In genomic region chr12:78228139-78228538, GRCm38 (mm10) we compare ENCODE assay signal across 9 mouse cellular contexts. TPM values are rescaled to one million over a fixed set of nuclear protein-coding genes. Genes with fewer than 3 reads are reported as not detected.
DNase-seq lines count a peak whose midpoint lies in the region; ATAC-seq and TF ChIP-seq lines count a peak whose summit lies in the region.
"Had no signal": no experiment of that assay in that cellular context is flagged by ENCODE, and none has a peak within 500 bp of the region (broad histone marks: within the 10 kb centered on the region; RNA-seq: fewer than 3 reads in every experiment).

No protein-coding gene starts in this region.

- no peak for TF ChIP-seq RAD21 in MEL (IDR thresholded peaks at IDR 0.05; ENCODE audit: low read depth, low read length)

- ATAC-seq in heart, embryonic 11.5 days (replicated peaks; ENCODE audit: insufficient number of reproducible peaks, low FRiP score, low TSS enrichment) = no peak
- no peak for ATAC-seq in hindbrain, embryonic 12.5 days (ENCODE audit: low FRiP score)
- ATAC-seq in midbrain, embryonic 11.5 days (ENCODE audit: low FRiP score) = no peak

- TF ChIP-seq CTCF in MEL (IDR thresholded peaks at IDR 0.05 in 2 of 3, conservative IDR thresholded peaks at IDR 0.05 in 1 of 3; ENCODE audit: control insufficient read depth in 1 of 3, insufficient read depth in 1 of 3, low read depth in 2 of 3, low read length in 3 of 3, poor library complexity in 1 of 3, severe bottlenecking in 1 of 3) = no peak
- TF ChIP-seq CTCF in thymus, adult 2 months (IDR thresholded peaks at IDR 0.05; ENCODE audit: borderline replicate concordance, control insufficient read depth, extremely low read depth, insufficient read depth, low read length, poor library complexity) = no peak

- H3K79me2 ChIP-seq in MEL (ENCODE audit: control insufficient read depth, insufficient read depth, low read length, poor library complexity) = peaks cover 36% of the 10 kb centered on the region

- no peak for DNase-seq in heart, postnatal 25 days (ENCODE audit: low spot score)
- peak; percentile 23 for DNase-seq in MEL (ENCODE audit: low read depth, low spot score)
- DNase-seq in midbrain, embryonic 11.5 days (ENCODE audit: low spot score, missing footprints) = peak; percentile 83
- DNase-seq in right cerebral cortex, postnatal 10 days (ENCODE audit: low spot score in 2 of 2) = no peak
- DNase-seq in thymus, adult 2 months = no peak
- no peak for DNase-seq in left cerebral cortex, postnatal 36 days (ENCODE audit: low spot score in 2 of 2)

- 43% methylated on average over 4 of the region's 4 CpGs for WGBS in heart, embryonic 11.5 days (ENCODE audit: insufficient replicate concordance)
- WGBS in hindbrain, embryonic 12.5 days = 35% methylated on average over 4 of the region's 4 CpGs
- 40% methylated on average over 4 of the region's 4 CpGs for WGBS in midbrain, embryonic 11.5 days
- WGBS in thymus, adult 2 months = 83% methylated on average over 4 of the region's 4 CpGs

- no peak overlapping the region for H3K9ac ChIP-seq in heart, embryonic 11.5 days (ENCODE audit: low read depth, low read length)
- peak overlapping the region; percentile 40 for H3K9ac ChIP-seq in MEL (ENCODE audit: control insufficient read depth, low read depth, low read length, poor library complexity, severe bottlenecking)
- H3K9ac ChIP-seq in hindbrain, embryonic 12.5 days = no peak overlapping the region
- H3K9ac ChIP-seq in midbrain, embryonic 11.5 days (ENCODE audit: low read length) = no peak overlapping the region

- peaks cover 2% of the 10 kb centered on the region; the same call in 1 of the 2 replicates for H3K4me1 ChIP-seq in heart, embryonic 11.5 days (ENCODE audit: control insufficient read depth, insufficient read depth, low read length)
- H3K4me1 ChIP-seq in MEL (ENCODE audit: control insufficient read depth in 1 of 2, insufficient read depth in 2 of 2, low read length in 2 of 2) = peaks cover 13 to 16% of the 10 kb centered on the region in 2 experiments
- peaks cover 3% of the 10 kb centered on the region for H3K4me1 ChIP-seq in hindbrain, embryonic 12.5 days
- H3K4me1 ChIP-seq in midbrain, embryonic 11.5 days (ENCODE audit: control insufficient read depth, insufficient read depth, low read length) = peaks cover 5% of the 10 kb centered on the region; the same call in 1 of the 2 replicates
- no peaks in the 10 kb centered on the region for H3K4me1 ChIP-seq in thymus, adult 2 months (replicated peaks; ENCODE audit: control insufficient read depth, insufficient read depth, low read length)

- no peaks in the 10 kb centered on the region for H3K9me3 ChIP-seq in heart, embryonic 11.5 days (replicated peaks; ENCODE audit: control insufficient read depth, low read length)
- H3K9me3 ChIP-seq in MEL (replicated peaks; ENCODE audit: insufficient read depth, low read length) = no peaks in the 10 kb centered on the region
- H3K9me3 ChIP-seq in hindbrain, embryonic 12.5 days (replicated peaks) = no peaks in the 10 kb centered on the region
- no peaks in the 10 kb centered on the region for H3K9me3 ChIP-seq in midbrain, embryonic 11.5 days (ENCODE audit: control insufficient read depth, low read length)

- no peaks in the 10 kb centered on the region for H3K36me3 ChIP-seq in heart, embryonic 11.5 days (ENCODE audit: control insufficient read depth, insufficient read depth, low read length)
- H3K36me3 ChIP-seq in MEL (ENCODE audit: control insufficient read depth in 1 of 2, insufficient read depth in 2 of 2, low read length in 2 of 2) = peaks cover 2 to 20% of the 10 kb centered on the region in 2 experiments; a peak in 3 of 4 replicates
- no peaks in the 10 kb centered on the region for H3K36me3 ChIP-seq in hindbrain, embryonic 12.5 days
- no peaks in the 10 kb centered on the region for H3K36me3 ChIP-seq in midbrain, embryonic 11.5 days (ENCODE audit: control insufficient read depth, insufficient read depth, low read length)
- no peaks in the 10 kb centered on the region for H3K36me3 ChIP-seq in thymus, adult 2 months (ENCODE audit: control insufficient read depth, insufficient read depth, low read length)

- no peak overlapping the region for H3K27ac ChIP-seq in heart, embryonic 11.5 days (ENCODE audit: low read depth, low read length)
- no peak overlapping the region for H3K27ac ChIP-seq in MEL (ENCODE audit: control insufficient read depth, low read depth, low read length)
- H3K27ac ChIP-seq in hindbrain, embryonic 12.5 days = no peak overlapping the region
- no peak overlapping the region for H3K27ac ChIP-seq in midbrain, embryonic 11.5 days (ENCODE audit: low read depth, low read length)
- H3K27ac ChIP-seq in thymus, adult 2 months (ENCODE audit: control insufficient read depth, insufficient read depth, low read length) = no peak overlapping the region

- peak overlapping the region; percentile 78; the same call in 1 of the 2 replicates for H3K4me3 ChIP-seq in heart, embryonic 11.5 days (ENCODE audit: low read depth, low read length)
- peak overlapping the region; percentile 36 to 98; a peak in 3 of 4 replicates for H3K4me3 ChIP-seq in MEL (ENCODE audit: control insufficient read depth in 1 of 2, insufficient read depth in 1 of 2, low read depth in 2 of 2, low read length in 2 of 2)
- peak overlapping the region; percentile 93 for H3K4me3 ChIP-seq in hindbrain, embryonic 12.5 days
- H3K4me3 ChIP-seq in midbrain, embryonic 11.5 days (ENCODE audit: low read depth, low read length) = peak overlapping the region; percentile 93
- H3K4me3 ChIP-seq in thymus, adult 2 months (ENCODE audit: control insufficient read depth, insufficient read depth, low read length) = no peak overlapping the region

- intact Hi-C loops in heart, postnatal 25 days (cut with DNase I) = loop anchor here (5.0 to 10.0 kb wide), 2 partner anchors 519 to 627 kb away; partner anchors contain the start of gene Mpp5
- intact Hi-C loops in left cerebral cortex, postnatal 36 days (cut with DNase I) = loop anchor here (5.0 to 10.0 kb wide), 4 partner anchors 519 to 1853 kb away; partner anchors contain the start of genes Fut8, Mpp5, Vti1b and Zbtb1

- no peak for TF ChIP-seq EP300 in MEL (IDR thresholded peaks at IDR 0.05; ENCODE audit: low read depth in 1 of 2, low read length in 2 of 2)

- no peak for TF ChIP-seq POLR2A in MEL (IDR thresholded peaks at IDR 0.05; ENCODE audit: control insufficient read depth in 1 of 2, insufficient read depth in 1 of 2, low read depth in 1 of 2, low read length in 2 of 2, poor library complexity in 1 of 2)
- no peak for TF ChIP-seq POLR2A in thymus, adult 2 months (IDR thresholded peaks at IDR 0.05; ENCODE audit: control insufficient read depth, extremely low read depth, insufficient read depth, low read length, poor library complexity)

- no peaks in the 10 kb centered on the region for H3K27me3 ChIP-seq in heart, embryonic 11.5 days (ENCODE audit: control insufficient read depth, insufficient read depth, low read length)
- no peaks in the 10 kb centered on the region for H3K27me3 ChIP-seq in MEL (ENCODE audit: control insufficient read depth in 1 of 2, insufficient read depth in 2 of 2, low read length in 2 of 2)
- H3K27me3 ChIP-seq in hindbrain, embryonic 12.5 days = no peaks in the 10 kb centered on the region
- no peaks in the 10 kb centered on the region for H3K27me3 ChIP-seq in midbrain, embryonic 11.5 days (ENCODE audit: control insufficient read depth, insufficient read depth, low read length)
- H3K27me3 ChIP-seq in thymus, adult 2 months (ENCODE audit: control insufficient read depth, insufficient read depth, low read length) = no peaks in the 10 kb centered on the region

- H3K4me2 ChIP-seq in heart, embryonic 11.5 days = peak overlapping the region; percentile 88
- peak overlapping the region; percentile 75 for H3K4me2 ChIP-seq in hindbrain, embryonic 12.5 days (replicated peaks)
- H3K4me2 ChIP-seq in midbrain, embryonic 11.5 days = peak overlapping the region; percentile 71

TF ChIP-seq in MEL, 35 proteins besides CTCF, POLR2A, EP300 and RAD21:
- TF ChIP-seq MAFK (IDR thresholded peaks at IDR 0.05; ENCODE audit: borderline replicate concordance, low read depth, low read length) = no peak
- TF ChIP-seq ZC3H11A (IDR thresholded peaks at IDR 0.05; ENCODE audit: low read depth, low read length) = 0 out of 2 replicates have a peak, but pooled peaks have one; percentile 7
- TF ChIP-seq ETS1 (IDR thresholded peaks at IDR 0.05; ENCODE audit: low read depth, low read length) = no peak

RNA-seq across cellular contexts. Expression of gene Gphn, which starts 2.0 kb away (rescaled TPM):
- polyA plus RNA-seq in heart, embryonic 11.5 days (2014; fragmentation: Nextera tagmentation; extraction: Ambion mirVana) = 12.2 and 12.3 TPM in 2 replicates
- 10 to 100 TPM; 22.4 to 23.9 TPM for total RNA-seq in heart, postnatal 25 days (2021)
- 23.1 and 26.4 TPM in 2 replicates for total RNA-seq in MEL (2012; rRNA removed)
- polyA plus RNA-seq in MEL (2012; ENCODE audit: insufficient read depth in 1 of 2, insufficient read length in 2 of 2, low read depth in 1 of 2, low replicate concordance in 2 of 2, missing spikeins in 1 of 2) = 10 to 100 TPM in 1 of 2 experiments, not detected in 1; 30.5 TPM
- polyA plus RNA-seq in hindbrain, embryonic 12.5 days (2016; fragmentation: Nextera tagmentation; extraction: Ambion mirVana) = 21.2 and 23.1 TPM in 2 replicates
- polyA plus RNA-seq in midbrain, embryonic 11.5 days (2014; fragmentation: Nextera tagmentation; extraction: Ambion mirVana) = 19.8 and 20.7 TPM in 2 replicates
- polyA plus RNA-seq in thymus, adult 2 months (2012; rRNA removed) = 8.2 and 12.0 TPM in 2 replicates
- 10 to 100 TPM; 63.2 to 64.1 TPM for total RNA-seq in left cerebral cortex, postnatal 36 days (2021)

RNA-seq across cellular contexts. Expression of gene Gm6657, which starts 34.1 kb away (rescaled TPM):
- not detected in 2 replicates for polyA plus RNA-seq in heart, embryonic 11.5 days (2014; fragmentation: Nextera tagmentation; extraction: Ambion mirVana)
- not detected for total RNA-seq in heart, postnatal 25 days (2021)
- total RNA-seq in MEL (2012; rRNA removed) = not detected in 2 replicates
- polyA plus RNA-seq in MEL (2012; ENCODE audit: insufficient read depth in 1 of 2, insufficient read length in 2 of 2, low read depth in 1 of 2, low replicate concordance in 2 of 2, missing spikeins in 1 of 2) = not detected
- not detected in 2 replicates for polyA plus RNA-seq in hindbrain, embryonic 12.5 days (2016; fragmentation: Nextera tagmentation; extraction: Ambion mirVana)
- not detected in 2 replicates for polyA plus RNA-seq in midbrain, embryonic 11.5 days (2014; fragmentation: Nextera tagmentation; extraction: Ambion mirVana)
- polyA plus RNA-seq in thymus, adult 2 months (2012; rRNA removed) = not detected in 2 replicates
- total RNA-seq in left cerebral cortex, postnatal 36 days (2021) = not detected
- total RNA-seq: gastrocnemius, postnatal 36 days had no signal

Comparison
In these comparisons a context has a peak if more than half of its experiments do, and no peak if none do; other contexts are left out.
1. DNase-seq: peak in MEL (single experiment) and midbrain, embryonic 11.5 days (single experiment); none in heart, postnatal 25 days (single experiment), right cerebral cortex, postnatal 10 days (0 of 2), thymus, adult 2 months (single experiment) and left cerebral cortex, postnatal 36 days (0 of 2).
2. Peak in every context shown above with its lines, with median percentiles within 50 percentile points of each other: H3K4me2 ChIP-seq.